Mouse (Mus musculus): ENCODE data around the gene Spryd7. TPM values are rescaled to one million over a fixed set of nuclear protein-coding genes. Genes with fewer than 3 reads are reported as not detected.
A peak's percentile ranks its signal among the peaks of the same experiment; 100 is the strongest.

Spryd7 gene
- total RNA-seq, 2 experiments from 2014 or later = 46.2 to 50.9 TPM

GRCm38 (mm10) chr14:61535811-61536210 lies 20.9 kb downstream of the Spryd7 start:
- no peak for DNase-seq

GRCm38 (mm10) chr14:61530966-61531365 lies 25.7 kb downstream of the Spryd7 start:
- no peak for DNase-seq

- DNase-seq = no peak
Measured at GRCm38 (mm10) chr14:61530396-61530795, 26.3 kb downstream of the Spryd7 start.

- no peak for DNase-seq
Measured at GRCm38 (mm10) chr14:61529533-61529932, 27.2 kb downstream of the Spryd7 start.

- no peak for DNase-seq
Measured at GRCm38 (mm10) chr14:61526006-61526405, 30.7 kb downstream of the Spryd7 start.

- no peak for DNase-seq
Measured at GRCm38 (mm10) chr14:61523821-61524220, 32.9 kb downstream of the Spryd7 start.

GRCm38 (mm10) chr14:61518659-61519480 lies 37.8 kb downstream of the Spryd7 start:
- no peak for DNase-seq

GRCm38 (mm10) chr14:61516471-61517426 lies 39.9 kb downstream of the Spryd7 start:
- no peak for DNase-seq

GRCm38 (mm10) chr14:61511494-61511893 lies 45.2 kb downstream of the Spryd7 start:
- no peak for DNase-seq

GRCm38 (mm10) chr14:61497716-61498490 lies 58.8 kb downstream of the Spryd7 start:
- DNase-seq = peak; percentile 62 to 72

GRCm38 (mm10) chr14:61493511-61494135 lies 63.1 kb downstream of the Spryd7 start:
- no peak for DNase-seq

Other genes starting within 250 kb of the Spryd7 start
- under 1 TPM; 0.22 to 0.68 TPM for gene Arl11, start 247.1 kb downstream of the Spryd7 start, total RNA-seq (2021)
- gene Ebpl, start 196.4 kb downstream of the Spryd7 start, total RNA-seq (2021) = 1 to 10 TPM; 5.3 to 6.3 TPM
- 10 to 100 TPM; 69.7 to 72.0 TPM for gene Kpna3, start 117.0 kb downstream of the Spryd7 start, total RNA-seq (2021)
- 10 to 100 TPM; 14.1 to 14.2 TPM for gene Trim13, start 41.4 kb upstream of the Spryd7 start, total RNA-seq (2021)
- gene Kcnrg, start 50.6 kb upstream of the Spryd7 start, total RNA-seq (2021) = 1 to 10 TPM in 1 of 2 experiments, under 1 TPM in 1; 0.87 to 1.1 TPM